In genomic region chr10:42251203-42251602, GRCm38 (mm10) we compare ENCODE assay signal across 9 mouse cellular contexts. TPM values are rescaled to one million over a fixed set of nuclear protein-coding genes. Genes with fewer than 3 reads are reported as not detected.
A peak's percentile ranks its signal among the peaks of the same experiment; 100 is the strongest.
DNase-seq lines count a peak whose midpoint lies in the region; ATAC-seq and TF ChIP-seq lines count a peak whose summit lies in the region.
"Had no signal": no experiment of that assay in that cellular context is flagged by ENCODE, and none has a peak within 500 bp of the region (broad histone marks: within the 10 kb centered on the region; RNA-seq: fewer than 3 reads in every experiment).

No protein-coding gene starts in this region.

- H3K36me3 ChIP-seq in midbrain, embryonic 16.5 days (ENCODE audit: control insufficient read depth, insufficient read depth, low read length), result no peaks in the 10 kb centered on the region
- H3K36me3 ChIP-seq in midbrain, embryonic 15.5 days (replicated peaks), result no peaks in the 10 kb centered on the region
- no peaks in the 10 kb centered on the region for H3K36me3 ChIP-seq in embryonic facial prominence, embryonic 15.5 days
- H3K36me3 ChIP-seq in heart, embryonic 13.5 days, result peaks cover 5% of the 10 kb centered on the region; the same call in 1 of the 2 replicates
- 0 out of 2 replicates have a peak, but pooled peaks cover 5% of the 10 kb centered on the region for H3K36me3 ChIP-seq in kidney, postnatal 0 days (ENCODE audit: insufficient read depth, low read length)
- H3K36me3 ChIP-seq in liver, embryonic 12.5 days, result peaks cover 81% of the 10 kb centered on the region

- TF ChIP-seq CTCF in kidney, postnatal 0 days (IDR thresholded peaks at IDR 0.05; ENCODE audit: low read depth), result no peak

- H3K27ac ChIP-seq in midbrain, embryonic 16.5 days (ENCODE audit: low read length), result no peak overlapping the region
- H3K27ac ChIP-seq in midbrain, embryonic 15.5 days, result no peak overlapping the region
- peak overlapping the region; percentile 86 for H3K27ac ChIP-seq in embryonic facial prominence, embryonic 15.5 days (replicated peaks)
- H3K27ac ChIP-seq in heart, embryonic 13.5 days (replicated peaks), result peak overlapping the region; percentile 58
- H3K27ac ChIP-seq in kidney, postnatal 0 days, result peak overlapping the region; percentile 55
- peak overlapping the region; percentile 96 for H3K27ac ChIP-seq in liver, embryonic 12.5 days
- H3K27ac ChIP-seq: macrophage had no signal

- WGBS in midbrain, embryonic 16.5 days, result 50% methylated on average over 7 of the region's 7 CpGs
- 62% methylated on average over 7 of the region's 7 CpGs for WGBS in midbrain, embryonic 15.5 days
- WGBS in embryonic facial prominence, embryonic 15.5 days, result 18% methylated on average over 7 of the region's 7 CpGs
- WGBS in heart, embryonic 13.5 days, result 42% methylated on average over 7 of the region's 7 CpGs
- 37% methylated on average over 7 of the region's 7 CpGs for WGBS in kidney, postnatal 0 days
- WGBS in liver, embryonic 12.5 days (ENCODE audit: insufficient replicate concordance), result 75% methylated on average over 7 of the region's 7 CpGs

- no peaks in the 10 kb centered on the region for H3K9me3 ChIP-seq in midbrain, embryonic 16.5 days (replicated peaks; ENCODE audit: control insufficient read depth, low read length, poor library complexity, severe bottlenecking)
- no peaks in the 10 kb centered on the region for H3K9me3 ChIP-seq in midbrain, embryonic 15.5 days
- no peaks in the 10 kb centered on the region for H3K9me3 ChIP-seq in embryonic facial prominence, embryonic 15.5 days (replicated peaks)
- no peaks in the 10 kb centered on the region for H3K9me3 ChIP-seq in heart, embryonic 13.5 days
- no peaks in the 10 kb centered on the region for H3K9me3 ChIP-seq in kidney, postnatal 0 days (replicated peaks; ENCODE audit: low read length)
- no peaks in the 10 kb centered on the region for H3K9me3 ChIP-seq in liver, embryonic 12.5 days (replicated peaks)

- no peak overlapping the region for H3K9ac ChIP-seq in midbrain, embryonic 16.5 days (ENCODE audit: low read depth, low read length)
- no peak overlapping the region for H3K9ac ChIP-seq in midbrain, embryonic 15.5 days
- no peak overlapping the region for H3K9ac ChIP-seq in embryonic facial prominence, embryonic 15.5 days
- peak overlapping the region; percentile 50 for H3K9ac ChIP-seq in heart, embryonic 13.5 days
- no peak overlapping the region for H3K9ac ChIP-seq in kidney, postnatal 0 days (ENCODE audit: low read depth, low read length)
- peak overlapping the region; percentile 74 for H3K9ac ChIP-seq in liver, embryonic 12.5 days

- no peak overlapping the region for H3K4me3 ChIP-seq in midbrain, embryonic 16.5 days (ENCODE audit: low read depth, low read length)
- H3K4me3 ChIP-seq in midbrain, embryonic 15.5 days, result no peak overlapping the region
- H3K4me3 ChIP-seq in embryonic facial prominence, embryonic 15.5 days (replicated peaks), result no peak overlapping the region
- no peak overlapping the region for H3K4me3 ChIP-seq in heart, embryonic 13.5 days
- no peak overlapping the region for H3K4me3 ChIP-seq in kidney, postnatal 0 days (replicated peaks; ENCODE audit: low read depth, low read length)
- H3K4me3 ChIP-seq in liver, embryonic 12.5 days, result no peak overlapping the region

- no peaks in the 10 kb centered on the region for H3K27me3 ChIP-seq in midbrain, embryonic 16.5 days (ENCODE audit: control insufficient read depth, insufficient read depth, low read depth, low read length)
- H3K27me3 ChIP-seq in midbrain, embryonic 15.5 days (replicated peaks), result no peaks in the 10 kb centered on the region
- no peaks in the 10 kb centered on the region for H3K27me3 ChIP-seq in embryonic facial prominence, embryonic 15.5 days
- H3K27me3 ChIP-seq in heart, embryonic 13.5 days (replicated peaks), result no peaks in the 10 kb centered on the region
- H3K27me3 ChIP-seq in kidney, postnatal 0 days (ENCODE audit: insufficient read depth, low read length), result no peaks in the 10 kb centered on the region
- no peaks in the 10 kb centered on the region for H3K27me3 ChIP-seq in liver, embryonic 12.5 days (replicated peaks)

- ATAC-seq in midbrain, embryonic 16.5 days, result 0 out of 2 replicates have a peak, but pooled peaks have one; percentile 36
- ATAC-seq in midbrain, embryonic 15.5 days (replicated peaks), result no peak
- ATAC-seq in embryonic facial prominence, embryonic 15.5 days (ENCODE audit: insufficient number of reproducible peaks, low FRiP score, low TSS enrichment, low read depth), result peak; percentile 51; the same call in 1 of the 2 replicates
- ATAC-seq in heart, embryonic 13.5 days (ENCODE audit: extremely low read depth, insufficient number of reproducible peaks, low FRiP score, low TSS enrichment), result no peak
- peak; percentile 58; the same call in 1 of the 2 replicates for ATAC-seq in kidney, postnatal 0 days (replicated peaks; ENCODE audit: low FRiP score, low read depth)
- no peak for ATAC-seq in liver, embryonic 12.5 days

- H3K4me1 ChIP-seq in midbrain, embryonic 16.5 days (ENCODE audit: control insufficient read depth, insufficient read depth, low read length), result peaks cover 5% of the 10 kb centered on the region; the same call in 1 of the 2 replicates
- peaks cover 4% of the 10 kb centered on the region for H3K4me1 ChIP-seq in midbrain, embryonic 15.5 days
- H3K4me1 ChIP-seq in embryonic facial prominence, embryonic 15.5 days, result peaks cover 85% of the 10 kb centered on the region
- H3K4me1 ChIP-seq in heart, embryonic 13.5 days, result peaks cover 88% of the 10 kb centered on the region
- peaks cover 33% of the 10 kb centered on the region for H3K4me1 ChIP-seq in kidney, postnatal 0 days (replicated peaks; ENCODE audit: insufficient read depth, low read length)
- H3K4me1 ChIP-seq in liver, embryonic 12.5 days, result peaks cover 99% of the 10 kb centered on the region

- DNase-seq in kidney, postnatal 0 days (ENCODE audit: low spot score), result peak; percentile 70
- peak; percentile 54 to 67 for DNase-seq in right cerebral cortex, postnatal 36 days (ENCODE audit: low spot score in 2 of 2)
- no peak for DNase-seq in spleen, postnatal 14 days (ENCODE audit: low spot score in 2 of 2)

- H3K4me2 ChIP-seq in midbrain, embryonic 16.5 days (ENCODE audit: low read length), result no peak overlapping the region
- no peak overlapping the region for H3K4me2 ChIP-seq in midbrain, embryonic 15.5 days
- H3K4me2 ChIP-seq in embryonic facial prominence, embryonic 15.5 days (replicated peaks), result peak overlapping the region; percentile 15; the same call in 1 of the 2 replicates
- peak overlapping the region; percentile 28 for H3K4me2 ChIP-seq in heart, embryonic 13.5 days
- H3K4me2 ChIP-seq in kidney, postnatal 0 days (ENCODE audit: low read length), result no peak overlapping the region
- H3K4me2 ChIP-seq in liver, embryonic 12.5 days, result peak overlapping the region; percentile 72

RNA-seq across cellular contexts. Expression of gene Foxo3, which starts 25.4 kb away (rescaled TPM):
- 3.8 TPM in 2 replicates for polyA plus RNA-seq in midbrain, embryonic 16.5 days (2015; fragmentation: Nextera tagmentation; extraction: Ambion mirVana)
- 4.4 TPM in 2 replicates for polyA plus RNA-seq in midbrain, embryonic 15.5 days (2015; fragmentation: Nextera tagmentation; extraction: Ambion mirVana)
- 9.4 and 10.0 TPM in 2 replicates for polyA plus RNA-seq in embryonic facial prominence, embryonic 15.5 days (2015; fragmentation: Nextera tagmentation; extraction: Ambion mirVana)
- polyA plus RNA-seq in heart, embryonic 13.5 days (2015; fragmentation: Nextera tagmentation; extraction: Ambion mirVana), result 4.4 and 4.8 TPM in 2 replicates
- 8.7 and 9.7 TPM in 2 replicates for polyA plus RNA-seq in kidney, postnatal 0 days (2015; fragmentation: Nextera tagmentation; extraction: Ambion mirVana)
- polyA plus RNA-seq in liver, embryonic 12.5 days (2016; fragmentation: Nextera tagmentation; extraction: Ambion mirVana), result 16.9 and 17.9 TPM in 2 replicates

Comparison
In these comparisons a context has a peak if more than half of its experiments do, and no peak if none do; other contexts are left out.
1. ATAC-seq: peak in midbrain, embryonic 16.5 days (single experiment), embryonic facial prominence, embryonic 15.5 days (single experiment) and kidney, postnatal 0 days (single experiment); none in midbrain, embryonic 15.5 days (single experiment), heart, embryonic 13.5 days (single experiment) and liver, embryonic 12.5 days (single experiment).
2. H3K27ac ChIP-seq: peak in embryonic facial prominence, embryonic 15.5 days (single experiment), heart, embryonic 13.5 days (single experiment), kidney, postnatal 0 days (single experiment) and liver, embryonic 12.5 days (single experiment); none in midbrain, embryonic 16.5 days (single experiment) and midbrain, embryonic 15.5 days (single experiment).
3. H3K4me2 ChIP-seq: peak in embryonic facial prominence, embryonic 15.5 days (single experiment), heart, embryonic 13.5 days (single experiment) and liver, embryonic 12.5 days (single experiment); none in midbrain, embryonic 16.5 days (single experiment), midbrain, embryonic 15.5 days (single experiment) and kidney, postnatal 0 days (single experiment).
4. H3K9ac ChIP-seq: peak in heart, embryonic 13.5 days (single experiment) and liver, embryonic 12.5 days (single experiment); none in midbrain, embryonic 16.5 days (single experiment), midbrain, embryonic 15.5 days (single experiment), embryonic facial prominence, embryonic 15.5 days (single experiment) and kidney, postnatal 0 days (single experiment).
5. DNase-seq: peak in kidney, postnatal 0 days (single experiment) and right cerebral cortex, postnatal 36 days (2 of 2); none in spleen, postnatal 14 days (0 of 2).